Mouse (Mus musculus): ENCODE measurements around the gene 1700019D03Rik. TPM values are rescaled to one million over a fixed set of nuclear protein-coding genes. Genes with fewer than 3 reads are reported as not detected.
A peak's percentile ranks its signal among the peaks of the same experiment; 100 is the strongest.

The 1700019D03Rik gene
- total and polyA plus RNA-seq, 3 experiments = 1.2 to 2.0 (median 1.6) TPM

DNA sequence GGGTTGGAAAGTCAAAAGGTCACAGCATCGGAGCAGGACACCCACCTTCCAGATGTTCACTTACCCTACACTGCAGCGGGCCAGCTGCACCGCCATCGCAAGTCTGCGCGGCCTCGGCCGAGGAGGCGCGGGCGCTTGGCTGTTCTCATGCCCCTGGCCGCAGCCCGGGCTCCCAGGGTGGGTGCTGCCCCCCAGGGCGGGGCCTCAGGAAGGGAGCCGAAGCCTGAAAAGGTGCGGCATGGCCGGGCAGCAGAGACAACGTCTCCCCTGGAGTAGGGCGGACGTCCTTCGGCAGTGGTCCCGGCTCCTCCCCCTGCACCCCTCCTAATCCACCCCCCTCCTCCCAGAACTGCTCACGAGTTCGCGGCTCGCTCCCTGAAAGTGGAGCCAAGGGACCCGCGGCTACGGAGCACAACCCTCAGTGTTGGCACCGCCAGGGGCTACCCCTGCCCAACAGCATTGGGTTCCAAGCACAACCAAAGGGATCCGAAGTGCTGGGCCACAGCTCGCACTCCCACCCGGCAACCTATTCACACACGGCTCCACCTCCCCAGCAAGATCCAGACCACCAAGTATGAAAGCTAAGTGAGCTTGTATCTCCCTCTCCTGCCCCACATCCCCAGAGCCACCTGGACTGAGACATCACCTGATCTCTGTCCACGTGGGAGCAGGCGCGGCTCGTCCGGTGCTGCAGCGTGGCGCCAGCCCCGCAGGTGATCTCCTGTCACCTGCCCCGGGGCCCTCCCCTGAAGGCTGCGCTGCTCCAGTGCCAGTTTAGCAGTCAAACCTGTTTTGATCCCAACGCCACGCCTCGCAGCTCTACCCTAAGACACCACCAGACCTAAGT, 67.2 kb downstream of the 1700019D03Rik start:
- Histone ChIP-seq H3K36me3 (ENCODE audit: control insufficient read depth, insufficient read depth, low read length) (no peaks in the 10 kb centered on the region), H3K9ac (ENCODE audit: low read depth, low read length) (peak overlapping the region; percentile 31), H3K27me3 (ENCODE audit: control insufficient read depth, insufficient read depth, low read length) (0 out of 2 replicates have a peak, but pooled peaks cover 3% of the 10 kb centered on the region), H3K79me2 (replicated peaks; ENCODE audit: control insufficient read depth, insufficient read depth, low read length) (no peaks in the 10 kb centered on the region), H3K4me3 (peak overlapping the region; percentile 53), H3K4me1 (ENCODE audit: control insufficient read depth, insufficient read depth, low read length) (no peaks in the 10 kb centered on the region; the same call in 1 of the 2 replicates), H3K27ac (no peak overlapping the region)
- intact Hi-C loops (cut with DNase I) = loop anchor here (10.0 kb wide), 1 partner anchor 308 kb away; no protein-coding TSS in a partner anchor
- peak in 1 of 2 experiments; percentile 36 for DNase-seq
- no peak for TF ChIP-seq POLR2A (IDR thresholded peaks at IDR 0.05; ENCODE audit: insufficient read depth, low read depth, low read length)
- WGBS = 2% methylated on average over 47 of the region's 47 CpGs

DNA sequence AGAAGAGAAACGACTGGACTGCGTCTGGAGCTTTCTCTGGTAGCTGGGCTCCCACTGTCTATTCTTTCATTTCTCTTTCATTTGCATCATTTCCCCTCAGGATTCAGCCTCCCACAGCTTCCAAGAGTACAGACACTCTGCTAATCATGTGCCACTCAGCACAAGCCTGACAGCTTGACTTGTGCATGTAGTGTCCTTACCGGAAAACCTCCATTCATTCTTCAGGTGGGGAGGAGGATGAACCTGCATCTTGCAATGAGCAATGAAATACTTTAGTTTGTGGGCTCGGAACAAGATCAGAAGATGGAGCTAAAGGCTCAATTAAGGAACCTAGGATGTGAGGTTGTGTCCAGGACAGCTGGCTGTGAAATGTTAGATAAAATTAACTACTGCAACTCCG, 67.8 kb downstream of the 1700019D03Rik start:
- TF ChIP-seq EP300 (IDR thresholded peaks at IDR 0.05; ENCODE audit: insufficient read depth, low read depth, low read length) = no peak
- no peak for TF ChIP-seq CTCF (IDR thresholded peaks at IDR 0.05)
- no peak for TF ChIP-seq POLR2A (IDR thresholded peaks at IDR 0.05; ENCODE audit: insufficient read depth, low read depth, low read length)
- Histone ChIP-seq H3K4me1 (ENCODE audit: control insufficient read depth, insufficient read depth, low read length) (no peaks in the 10 kb centered on the region; the same call in 1 of the 2 replicates), H3K4me3 (peak overlapping the region; percentile 53), H3K27me3 (ENCODE audit: control insufficient read depth, insufficient read depth, low read length) (0 out of 2 replicates have a peak, but pooled peaks cover 3% of the 10 kb centered on the region), H3K36me3 (ENCODE audit: control insufficient read depth, insufficient read depth, low read length) (no peaks in the 10 kb centered on the region), H3K79me2 (replicated peaks; ENCODE audit: control insufficient read depth, insufficient read depth, low read length) (no peaks in the 10 kb centered on the region), H3K9ac (ENCODE audit: low read depth, low read length) (no peak overlapping the region), H3K27ac (no peak overlapping the region)
- no peak for DNase-seq
- intact Hi-C loops (cut with DNase I) = loop anchor here (10.0 kb wide), 1 partner anchor 307 kb away; no protein-coding TSS in a partner anchor
- WGBS = 7% methylated on average over 5 of the region's 5 CpGs

DNA sequence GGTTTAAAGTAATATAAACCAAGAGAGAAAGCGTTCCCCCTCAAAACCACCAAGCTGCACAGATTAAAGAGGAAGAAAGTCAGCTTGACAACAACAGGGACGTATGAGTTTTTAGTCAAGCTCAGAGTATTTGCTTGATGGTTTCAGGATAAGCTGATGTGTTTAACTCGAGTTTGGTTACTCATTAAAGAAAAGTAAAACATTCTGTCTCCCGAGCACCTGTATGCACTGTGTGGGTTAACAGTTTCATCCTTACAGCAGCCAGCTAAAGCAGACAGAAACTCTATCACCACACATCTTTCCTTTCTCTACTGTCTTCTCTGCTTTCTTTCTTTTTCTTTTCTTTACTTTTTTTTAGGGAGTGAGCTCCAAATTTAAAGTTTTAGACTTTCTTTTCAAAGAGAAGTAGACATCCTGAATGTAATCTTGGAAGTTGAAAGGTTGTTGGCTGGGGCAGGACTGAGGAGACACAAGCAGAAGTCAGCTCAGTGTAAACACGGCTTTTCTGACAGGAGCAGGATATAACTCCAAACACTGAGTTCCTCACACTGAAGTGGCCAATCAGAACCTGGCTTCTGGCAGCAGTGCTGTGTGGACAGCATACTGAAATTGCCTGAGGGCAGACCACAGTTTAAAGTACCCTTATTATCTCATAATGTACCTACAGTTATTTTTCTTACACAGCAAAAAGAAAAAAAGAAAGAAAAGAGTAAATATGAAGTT, 68.7 kb downstream of the 1700019D03Rik start:
- H3K27me3 ChIP-seq (ENCODE audit: control insufficient read depth, insufficient read depth, low read length) = 0 out of 2 replicates have a peak, but pooled peaks cover 3% of the 10 kb centered on the region
- 57% methylated on average over 5 of the region's 5 CpGs for WGBS
- no peaks in the 10 kb centered on the region for H3K36me3 ChIP-seq (ENCODE audit: control insufficient read depth, insufficient read depth, low read length)
- no peak overlapping the region for H3K27ac ChIP-seq
- DNase-seq = no peak
- intact Hi-C loops (cut with DNase I) = loop anchor here (10.0 kb wide), 1 partner anchor 307 kb away; no protein-coding TSS in a partner anchor
- H3K79me2 ChIP-seq (replicated peaks; ENCODE audit: control insufficient read depth, insufficient read depth, low read length) = no peaks in the 10 kb centered on the region
- no peaks in the 10 kb centered on the region; the same call in 1 of the 2 replicates for H3K4me1 ChIP-seq (ENCODE audit: control insufficient read depth, insufficient read depth, low read length)
- H3K9ac ChIP-seq (ENCODE audit: low read depth, low read length) = no peak overlapping the region
- TF ChIP-seq EP300 (IDR thresholded peaks at IDR 0.05; ENCODE audit: insufficient read depth, low read depth, low read length) (no peak), CTCF (IDR thresholded peaks at IDR 0.05) (no peak), POLR2A (IDR thresholded peaks at IDR 0.05; ENCODE audit: insufficient read depth, low read depth, low read length) (no peak)
- no peak overlapping the region for H3K4me3 ChIP-seq

DNA sequence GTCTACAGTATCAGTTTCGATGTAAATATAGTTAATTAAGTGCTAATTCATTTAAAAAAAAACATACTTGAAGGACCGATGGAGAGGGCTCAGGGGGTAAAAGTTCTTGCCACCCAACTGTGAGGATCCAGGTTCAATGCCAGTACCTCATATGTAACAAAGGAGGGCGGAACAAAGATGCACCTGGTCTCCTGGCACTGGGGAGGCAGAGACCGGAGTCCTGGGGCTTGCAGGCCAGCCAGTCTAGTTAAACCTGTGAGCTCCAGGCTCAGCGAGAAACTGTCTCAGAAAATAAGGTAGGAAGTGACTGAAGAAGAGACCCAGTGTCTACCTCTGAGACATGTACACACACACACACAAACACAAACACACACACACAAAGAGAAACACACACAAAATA, 72.1 kb downstream of the 1700019D03Rik start:
- no peak overlapping the region for H3K4me3 ChIP-seq
- no peaks in the 10 kb centered on the region for H3K4me1 ChIP-seq (ENCODE audit: control insufficient read depth, insufficient read depth, low read length)
- H3K36me3 ChIP-seq (ENCODE audit: control insufficient read depth, insufficient read depth, low read length) = no peaks in the 10 kb centered on the region
- H3K27ac ChIP-seq = no peak overlapping the region
- H3K9ac ChIP-seq (ENCODE audit: low read depth, low read length) = no peak overlapping the region
- TF ChIP-seq POLR2A (IDR thresholded peaks at IDR 0.05; ENCODE audit: insufficient read depth, low read depth, low read length) = no peak
- no peak for TF ChIP-seq EP300 (IDR thresholded peaks at IDR 0.05; ENCODE audit: insufficient read depth, low read depth, low read length)
- no peak for TF ChIP-seq CTCF (IDR thresholded peaks at IDR 0.05)
- intact Hi-C loops (cut with DNase I) = no loop called here
- H3K27me3 ChIP-seq (ENCODE audit: control insufficient read depth, insufficient read depth, low read length) = 0 out of 2 replicates have a peak, but pooled peaks cover under 1% of the 10 kb centered on the region
- 85% methylated on average over 5 of the region's 5 CpGs for WGBS
- no peak for DNase-seq
- no peaks in the 10 kb centered on the region for H3K79me2 ChIP-seq (replicated peaks; ENCODE audit: control insufficient read depth, insufficient read depth, low read length)

DNA sequence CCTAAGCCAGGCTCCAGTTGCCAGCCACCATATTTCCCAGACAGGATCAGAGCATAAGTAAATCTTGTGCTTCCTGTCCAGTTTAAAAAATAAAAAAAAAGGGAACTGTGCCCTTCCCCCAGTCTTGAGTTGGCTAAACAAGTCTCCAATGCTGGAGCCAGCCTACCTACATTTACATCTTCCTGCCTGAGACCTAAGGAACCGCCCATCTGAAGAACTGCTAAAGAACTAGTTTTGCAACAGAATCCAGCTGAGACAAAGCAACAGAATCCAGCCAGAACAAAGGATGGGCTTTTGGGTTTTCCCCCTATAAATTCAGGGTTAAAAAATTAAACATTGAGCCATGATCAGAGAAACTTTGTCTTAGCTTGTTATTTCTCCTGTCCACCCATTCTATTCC, 81.0 kb downstream of the 1700019D03Rik start:
- no peaks in the 10 kb centered on the region for H3K27me3 ChIP-seq (ENCODE audit: control insufficient read depth, insufficient read depth, low read length)
- TF ChIP-seq CTCF (IDR thresholded peaks at IDR 0.05) (no peak), POLR2A (IDR thresholded peaks at IDR 0.05; ENCODE audit: insufficient read depth, low read depth, low read length) (no peak), EP300 (IDR thresholded peaks at IDR 0.05; ENCODE audit: insufficient read depth, low read depth, low read length) (no peak)
- DNase-seq = no peak
- no peaks in the 10 kb centered on the region for H3K36me3 ChIP-seq (ENCODE audit: control insufficient read depth, insufficient read depth, low read length)
- H3K9ac ChIP-seq (ENCODE audit: low read depth, low read length) = no peak overlapping the region
- intact Hi-C loops (cut with DNase I) = no loop called here
- no peak overlapping the region for H3K4me3 ChIP-seq
- no peaks in the 10 kb centered on the region for H3K79me2 ChIP-seq (replicated peaks; ENCODE audit: control insufficient read depth, insufficient read depth, low read length)
- WGBS = 89% methylated on average over 1 of the region's 1 CpGs
- H3K27ac ChIP-seq = no peak overlapping the region
- H3K4me1 ChIP-seq (ENCODE audit: control insufficient read depth, insufficient read depth, low read length) = no peaks in the 10 kb centered on the region

Measured in heart, adult 2 months (tissue).